Mouse (Mus musculus) gastrocnemius, adult 2 months (tissue): Measurements from ENCODE around the gene Wnt5a. TPM values are rescaled to one million over a fixed set of nuclear protein-coding genes. Genes with fewer than 3 reads are reported as not detected.

ENCODE experiments used
- DNase-seq: peaks from one replicate; pipeline ENCODE4 v3.0.0; 2022
- H3K27ac ChIP-seq: fragments of 200-600 bp; 2 replicates; pipeline ENCODE4 v1.8.1; 2022; ENCODE audit warnings: mild to moderate bottlenecking
- H3K4me3 ChIP-seq: fragments of 200-600 bp; 2 replicates; pipeline ENCODE4 v1.8.1; 2022; ENCODE audit warnings: mild to moderate bottlenecking, moderate library complexity
- CTCF ChIP-seq: fragments of 200-600 bp; IDR thresholded peaks from 2 replicates; pipeline ENCODE4 v1.8.1; 2022; ENCODE audit warnings: antibody characterized with exemption, mild to moderate bottlenecking, moderate library complexity
- intact Hi-C: fragments of 180-260 bp; cut with DNase I; formaldehyde crosslinking; loops from one replicate; pipeline ENCODE4 v1.15.1; 2025
- long read RNA-seq, 2 experiments: library from polyadenylated mRNA; stranded (forward); transcript quantifications; one replicate each; pipeline ENCODE4 v2.0.0; 2021
- total RNA-seq, 2 experiments: library from RNA; stranded (reverse); gene quantifications; 2 replicates each; pipeline ENCODE4 v1.2.3; 2021

The Wnt5a gene
- 1 to 10 TPM; 4.9 to 6.2 TPM for total RNA-seq
- long read RNA-seq, experiment 1, full-length matches to known transcripts = 5 of 6 reads
- long read RNA-seq, experiment 1, partial matches to known transcripts = 0 of 6 reads
- long read RNA-seq, experiment 1, other reads (novel, unspliced or antisense) = 1 of 6 reads
- long read RNA-seq, experiment 2, full-length matches to known transcripts = 2 of 2 reads
- long read RNA-seq, experiment 2, partial matches to known transcripts = 0 of 2 reads
- long read RNA-seq, experiment 2, other reads (novel, unspliced or antisense) = 0 of 2 reads

DNA sequence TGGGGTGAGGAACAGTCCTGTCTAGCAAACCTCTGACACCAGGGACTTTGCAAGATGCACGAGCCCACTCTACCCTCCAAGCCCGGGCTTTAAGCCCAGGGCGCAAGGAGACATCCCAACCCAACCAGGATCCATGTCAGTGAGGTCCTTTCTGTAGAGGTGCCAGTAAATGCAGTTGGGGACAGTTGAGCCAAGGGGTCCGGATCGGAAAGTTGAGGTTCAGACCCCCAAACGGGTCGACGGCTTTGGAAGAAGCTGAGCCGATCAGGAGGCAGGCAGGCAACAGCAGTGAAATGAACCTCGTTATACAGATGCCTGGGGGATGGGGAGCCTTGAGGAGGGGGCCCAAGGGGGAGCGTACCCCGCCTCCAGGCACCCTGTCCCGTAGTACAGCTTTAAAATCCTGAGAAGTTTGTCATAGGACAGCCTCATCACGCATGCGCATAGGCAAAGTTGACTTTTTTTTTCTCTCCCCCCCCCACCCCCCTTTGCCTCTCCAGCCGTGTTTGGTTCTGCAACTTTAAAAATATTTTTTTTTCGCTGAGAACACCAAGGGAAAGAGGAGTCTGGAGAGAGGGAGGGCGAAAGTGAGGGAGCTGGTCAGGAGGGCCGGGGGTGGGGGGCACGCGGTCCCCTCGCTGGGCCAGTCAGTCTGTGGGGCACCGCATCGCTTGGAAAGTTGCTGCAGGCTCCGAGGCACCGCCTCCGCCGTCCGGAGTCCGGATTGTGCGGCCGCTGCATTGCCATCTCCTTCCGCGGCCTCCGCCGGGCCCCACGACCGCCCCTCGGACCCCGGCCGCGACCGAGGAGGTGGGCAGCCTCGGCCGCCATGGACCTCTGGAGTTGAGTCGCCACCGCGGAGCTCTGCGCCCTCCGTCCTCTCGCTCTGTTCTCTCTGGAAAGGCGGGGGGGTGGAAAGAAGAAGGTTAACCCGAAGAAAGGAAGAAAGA is at the start of gene Wnt5a:
Gene Wnt5a (plus strand): TSS at position 650 of the 950 bp plus-strand sequence.
- H3K4me3 ChIP-seq = peak within 1 kb of the TSS; percentile 90
- intact Hi-C loops = loop anchor here (10.0 kb wide), 1 partner anchor 220 kb away; no protein-coding TSS in a partner anchor
- peak within 1 kb of the TSS; percentile 84 for H3K27ac ChIP-seq
- peak; percentile 67 for DNase-seq
- no peak for TF ChIP-seq CTCF

DNA sequence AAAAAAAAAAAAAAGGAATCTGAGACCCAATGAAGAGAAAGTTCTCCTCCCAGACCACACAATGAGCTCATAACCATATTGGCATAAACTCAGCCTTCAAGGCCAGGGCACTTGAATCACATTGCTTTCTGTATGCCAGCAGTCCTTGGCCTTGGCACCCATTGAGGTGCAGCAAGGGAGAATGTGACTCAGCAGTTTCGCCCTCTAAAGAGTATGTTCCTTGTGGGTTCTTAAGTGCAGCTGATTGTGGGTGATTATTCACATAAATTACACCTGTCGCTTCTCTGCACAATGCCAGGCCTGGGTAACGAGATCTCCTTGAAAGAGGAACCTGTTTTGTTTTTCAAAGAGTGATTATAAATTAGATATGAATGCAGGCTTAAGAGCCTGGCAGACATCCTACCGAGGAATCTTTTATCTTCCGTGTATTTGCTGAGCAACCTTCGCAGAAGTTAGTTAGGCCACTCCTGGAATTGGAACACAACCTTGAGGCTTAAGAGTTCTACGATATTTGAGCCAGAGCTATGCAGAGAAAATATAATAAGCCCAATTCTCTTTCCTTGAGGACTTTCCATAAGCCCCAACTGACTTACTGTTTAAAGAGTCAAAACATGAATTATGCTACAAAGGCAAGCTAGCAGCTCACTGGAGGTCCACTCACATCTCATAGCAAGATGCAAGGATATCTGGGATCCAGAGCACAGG is 48.0 kb upstream of the Wnt5a start:
- no peak overlapping the region for H3K4me3 ChIP-seq
- intact Hi-C loops = no loop called here
- TF ChIP-seq CTCF = no peak
- DNase-seq = no peak
- no peak overlapping the region for H3K27ac ChIP-seq

DNA sequence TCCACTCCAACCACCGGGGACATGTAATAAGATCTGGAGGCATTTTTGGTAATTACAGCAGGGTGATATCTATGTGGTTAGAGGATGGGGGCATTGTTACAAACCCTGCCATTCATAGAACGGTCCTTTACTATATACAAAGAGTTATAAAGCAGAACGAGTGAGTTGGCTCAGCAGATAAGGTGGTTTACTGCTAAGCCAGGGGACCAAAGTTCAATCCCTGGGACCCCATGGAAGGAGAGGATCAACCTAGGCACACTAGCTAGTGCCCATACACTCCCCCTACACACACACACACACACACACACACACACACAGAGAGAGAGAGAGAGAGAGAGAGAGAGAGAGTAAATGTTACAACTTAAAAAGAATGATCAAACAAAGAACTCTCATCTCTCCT is 47.1 kb upstream of the Wnt5a start:
- intact Hi-C loops = no loop called here

DNA sequence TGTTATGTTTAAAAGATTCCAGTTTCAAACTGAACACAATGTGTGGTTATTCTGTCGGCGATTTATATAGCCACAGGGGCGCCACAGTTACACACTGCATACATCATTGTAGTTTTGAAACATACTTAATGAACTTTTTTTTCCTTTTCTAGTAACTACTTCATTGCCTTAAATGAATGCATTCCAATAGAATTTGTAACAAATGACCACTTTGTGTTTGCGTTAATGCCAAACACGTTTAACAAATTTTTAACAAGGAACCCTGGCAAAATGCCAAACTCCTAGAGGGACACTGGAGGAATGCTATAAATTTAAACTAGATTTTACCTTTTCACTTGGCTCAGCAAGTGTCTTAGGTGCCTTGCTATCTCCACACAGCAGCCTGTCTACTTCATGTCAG is 36.6 kb upstream of the Wnt5a start:
- intact Hi-C loops = no loop called here
- Histone ChIP-seq H3K4me3 (no peak overlapping the region), H3K27ac (no peak overlapping the region)
- TF ChIP-seq CTCF = no peak
- no peak for DNase-seq

More for the DNA sequence above, 47.1 kb upstream of the Wnt5a start:
- no peak for TF ChIP-seq CTCF
- H3K4me3 ChIP-seq = no peak overlapping the region
- no peak for DNase-seq
- no peak overlapping the region for H3K27ac ChIP-seq

DNA sequence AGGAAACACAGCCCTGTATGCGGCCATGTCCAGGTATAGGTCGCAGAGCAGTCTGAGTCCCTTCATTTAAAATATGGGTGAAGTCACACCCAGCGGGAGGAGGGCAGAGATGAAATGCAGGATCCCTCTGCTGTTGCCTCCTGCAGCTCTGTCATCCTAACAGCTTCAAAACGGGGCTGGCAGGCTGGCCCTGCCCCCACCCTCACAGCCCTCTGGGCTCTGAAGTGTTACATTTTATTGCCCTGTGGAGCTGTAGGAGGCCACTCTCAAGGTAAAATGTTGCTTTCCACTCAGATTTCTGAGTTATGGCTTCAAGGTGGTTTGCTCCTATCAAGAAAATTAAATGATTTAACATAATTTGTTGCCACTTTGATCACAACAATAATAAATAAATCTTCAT is 34.9 kb upstream of the Wnt5a start:
- intact Hi-C loops = no loop called here
- no peak for TF ChIP-seq CTCF
- Histone ChIP-seq H3K27ac (no peak overlapping the region), H3K4me3 (no peak overlapping the region)
- DNase-seq = no peak

DNA sequence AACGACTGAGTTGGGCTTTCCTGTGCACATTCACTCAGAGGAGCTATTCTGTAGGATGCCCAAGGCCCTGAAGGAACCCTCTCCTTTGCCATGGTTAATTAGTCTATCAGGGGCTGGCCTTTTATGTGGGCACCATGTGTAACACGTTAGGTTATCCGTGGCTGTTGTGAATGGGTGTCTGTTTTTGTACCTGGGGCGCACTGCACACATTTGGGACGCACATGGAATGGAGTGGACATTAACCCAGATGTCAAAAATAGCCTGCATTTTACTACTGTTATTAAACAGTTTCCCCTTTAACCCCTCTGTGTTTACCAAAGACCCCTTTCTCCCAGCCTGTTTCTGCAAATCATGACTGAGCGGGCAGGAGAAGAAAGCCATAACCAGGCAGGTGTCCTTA is 34.3 kb upstream of the Wnt5a start:
- DNase-seq = no peak
- no peak overlapping the region for H3K4me3 ChIP-seq
- TF ChIP-seq CTCF = no peak
- intact Hi-C loops = no loop called here
- H3K27ac ChIP-seq = no peak overlapping the region

DNA sequence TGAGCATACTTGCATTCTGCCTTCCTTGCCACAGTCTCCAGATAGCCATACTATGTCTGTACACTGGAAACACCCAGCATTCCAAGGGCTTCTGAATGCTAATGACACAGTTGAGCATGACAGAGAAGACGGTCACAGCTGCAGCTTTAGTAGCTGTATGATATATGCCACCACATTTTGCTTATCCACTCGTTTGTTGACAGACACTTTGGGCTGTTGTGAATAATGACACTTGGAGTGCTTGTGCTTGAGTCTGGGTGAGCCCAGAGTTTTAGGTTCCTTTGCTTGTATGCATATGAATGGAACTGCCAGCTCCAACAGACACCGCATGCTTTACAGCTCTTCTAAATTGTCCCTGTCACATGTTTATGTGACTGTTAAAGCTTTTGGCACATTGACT is 29.5 kb upstream of the Wnt5a start:
- Histone ChIP-seq H3K4me3 (no peak overlapping the region), H3K27ac (no peak overlapping the region)
- TF ChIP-seq CTCF = no peak
- DNase-seq = no peak
- intact Hi-C loops = no loop called here

DNA sequence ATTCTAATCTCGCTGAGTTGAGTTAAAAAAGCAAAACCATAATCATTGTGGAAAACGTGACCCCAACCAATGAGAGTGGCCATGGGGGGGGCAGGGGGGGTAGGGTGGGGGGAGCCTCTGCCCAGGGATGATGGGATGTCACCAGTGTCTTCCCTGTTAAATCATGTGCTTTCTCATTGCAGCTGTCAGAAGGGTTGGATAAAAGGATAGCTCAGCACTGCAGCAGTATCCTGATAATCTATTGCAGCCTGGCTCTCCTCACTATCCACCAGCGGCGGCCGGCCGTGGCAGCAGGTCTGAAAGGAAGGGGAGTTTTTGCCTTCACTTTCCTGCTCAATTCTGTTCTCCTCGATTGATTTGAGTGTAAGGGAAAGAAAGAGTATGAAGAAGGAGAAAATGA is 29.1 kb upstream of the Wnt5a start:
- Histone ChIP-seq H3K27ac (no peak overlapping the region), H3K4me3 (no peak overlapping the region)
- no peak for DNase-seq
- intact Hi-C loops = no loop called here
- no peak for TF ChIP-seq CTCF

DNA sequence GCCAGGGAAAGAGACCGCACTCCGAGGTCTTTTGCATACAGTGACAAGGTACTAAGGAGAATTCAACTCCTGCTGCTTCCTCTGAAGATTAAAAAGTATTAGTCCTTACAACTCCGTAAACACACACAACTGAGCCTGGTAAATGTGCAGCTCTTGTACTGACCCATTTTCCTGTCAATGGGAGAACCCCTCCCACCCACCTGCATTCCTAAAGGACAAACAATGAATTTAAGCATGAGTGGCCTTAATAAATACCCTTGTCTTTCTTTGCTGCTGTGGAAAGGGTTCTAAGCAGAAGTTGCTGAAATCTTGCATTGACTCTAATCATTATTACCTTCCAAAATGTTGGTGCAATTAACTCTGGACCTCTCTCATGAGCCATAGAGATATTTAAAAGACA is 27.8 kb upstream of the Wnt5a start:
- intact Hi-C loops = no loop called here
- no peak overlapping the region for H3K4me3 ChIP-seq
- H3K27ac ChIP-seq = no peak overlapping the region
- no peak for DNase-seq
- TF ChIP-seq CTCF = no peak

DNA sequence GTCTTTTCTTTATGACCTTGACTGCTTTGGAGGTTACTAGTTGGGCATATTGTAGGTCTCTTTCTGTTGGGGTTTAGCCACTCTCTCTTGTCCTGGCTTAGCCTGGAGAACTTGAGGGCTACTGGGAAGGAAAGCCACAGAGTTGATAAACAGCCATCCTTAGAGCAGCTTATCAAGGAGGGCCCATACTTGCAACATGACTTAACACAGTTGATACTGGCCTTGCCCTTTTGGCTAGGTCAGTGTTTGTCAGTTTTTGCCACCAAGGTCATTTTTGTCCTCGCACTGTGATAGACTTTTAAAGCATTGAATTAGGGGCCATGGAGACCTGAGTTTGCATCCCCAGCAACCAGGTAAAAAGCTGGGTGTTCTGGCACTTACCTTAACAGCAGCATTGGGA is 23.7 kb upstream of the Wnt5a start:
- no peak for DNase-seq
- Histone ChIP-seq H3K27ac (no peak overlapping the region), H3K4me3 (no peak overlapping the region)
- intact Hi-C loops = no loop called here
- TF ChIP-seq CTCF = no peak

DNA sequence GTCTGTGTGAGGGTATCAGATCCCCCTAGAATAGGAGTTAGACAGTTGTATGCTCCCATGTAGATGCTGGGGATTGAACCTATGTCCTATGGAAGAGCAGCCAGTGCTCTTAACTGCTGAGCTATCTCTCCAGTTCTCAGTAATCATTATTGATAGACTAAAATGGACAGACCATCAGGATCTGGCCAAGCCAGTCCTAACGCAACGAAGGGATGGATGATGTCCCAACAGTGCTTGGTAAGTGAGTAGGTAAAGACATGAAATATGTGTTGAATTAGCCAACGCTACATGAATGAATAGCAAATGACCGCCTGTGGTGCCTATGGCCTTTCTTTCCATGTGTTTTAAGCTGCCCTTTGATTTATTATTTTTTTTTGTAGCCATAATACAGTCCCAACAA is 10.7 kb upstream of the Wnt5a start:
- no peak overlapping the region for H3K27ac ChIP-seq
- no peak for TF ChIP-seq CTCF
- intact Hi-C loops = no loop called here
- no peak overlapping the region for H3K4me3 ChIP-seq
- no peak for DNase-seq

DNA sequence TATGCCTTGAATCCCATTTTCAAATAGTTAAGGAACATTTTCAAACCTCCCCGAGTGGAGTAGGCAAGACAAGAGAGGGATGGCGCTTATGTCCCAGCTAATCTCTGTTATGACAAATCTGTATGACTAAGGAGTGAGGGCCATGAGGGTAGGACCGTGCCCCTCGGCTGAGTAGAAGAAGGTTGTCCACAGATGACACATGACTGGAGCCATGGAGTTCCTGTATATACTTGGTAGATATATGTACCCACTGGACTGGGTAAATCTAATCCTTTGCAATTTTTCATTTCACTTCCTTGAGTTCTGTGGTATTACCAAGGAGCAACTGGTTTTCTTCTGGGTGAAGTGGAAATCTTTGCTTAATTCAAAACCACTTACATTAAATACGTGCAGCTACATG is 10.3 kb upstream of the Wnt5a start:
- no peak for TF ChIP-seq CTCF
- Histone ChIP-seq H3K27ac (no peak overlapping the region), H3K4me3 (no peak overlapping the region)
- DNase-seq = no peak
- intact Hi-C loops = no loop called here
